Mouse (Mus musculus) midbrain, postnatal 0 days (tissue): ENCODE data around the gene Cldn13. TPM values are rescaled to one million over a fixed set of nuclear protein-coding genes. Genes with fewer than 3 reads are reported as not detected.

ENCODE experiments used
- ATAC-seq: fragments of 200-750 bp; cut with Nextera tagmentation; 2 replicates; pipeline ENCODE4 v1.8.0; 2017; ENCODE audit warnings: moderate number of reproducible peaks, mild to moderate bottlenecking, moderate TSS enrichment, moderate library complexity; ENCODE audit not compliant: low FRiP score
- DNase-seq: peaks from one replicate; pipeline ENCODE4 v3.0.0-alpha.2; 2015; ENCODE audit warnings: low spot score
- H3K27ac ChIP-seq: fragments of 300-500 bp; sonication (generic); 2 replicates; pipeline ENCODE4 v1.5.1; 2014; ENCODE audit warnings: low read depth, mild to moderate bottlenecking, low read length, mixed read lengths
- H3K27me3 ChIP-seq: fragments of 300-500 bp; sonication (generic); 2 replicates; pipeline ENCODE4 v1.6.1; 2014; ENCODE audit warnings: low read length, control low read depth, mixed read lengths; ENCODE audit not compliant: insufficient read depth
- H3K36me3 ChIP-seq: fragments of 300-500 bp; sonication (generic); 2 replicates; pipeline ENCODE4 v1.6.1; 2014; ENCODE audit warnings: low read length, control low read depth, mixed read lengths; ENCODE audit not compliant: insufficient read depth
- H3K4me1 ChIP-seq: fragments of 300-500 bp; sonication (generic); 2 replicates; pipeline ENCODE4 v1.6.1; 2014; ENCODE audit warnings: mild to moderate bottlenecking, control low read depth, antibody characterized with exemption, low read length, mixed read lengths; ENCODE audit not compliant: insufficient read depth
- H3K4me2 ChIP-seq: fragments of 300-500 bp; sonication (generic); 2 replicates; pipeline ENCODE4 v1.6.1; 2014; ENCODE audit warnings: low read depth, mild to moderate bottlenecking, low read length, mixed read lengths; ENCODE audit not compliant: poor library complexity, severe bottlenecking
- H3K4me3 ChIP-seq: fragments of 300-500 bp; sonication (generic); 2 replicates; pipeline ENCODE4 v1.5.1; 2014; ENCODE audit warnings: low read depth, mild to moderate bottlenecking, low read length, moderate library complexity
- H3K9ac ChIP-seq: fragments of 300-500 bp; sonication (generic); replicated peaks from 2 replicates; pipeline ENCODE4 v1.6.1; 2014; ENCODE audit warnings: mild to moderate bottlenecking, low read length, moderate library complexity, mixed read lengths; ENCODE audit not compliant: poor library complexity, severe bottlenecking
- H3K9me3 ChIP-seq: fragments of 300-500 bp; sonication (generic); 2 replicates; pipeline ENCODE4 v1.6.1; 2016; ENCODE audit warnings: low read length, control low read depth
- CTCF ChIP-seq: IDR thresholded peaks from 2 replicates; pipeline ENCODE4 v1.5.1; 2016; ENCODE audit warnings: antibody characterized with exemption, mild to moderate bottlenecking
- WGBS: fragments of 180-500 bp; shearing (Covaris S2); extraction: QIAGEN DNeasy Blood & Tissue Kit; methylation state at CpG from one replicate; pipeline ENCODE4 v1.1.7; 2014; 5-methylcytosine and 5-hydroxymethylcytosine counted together
- polyA plus RNA-seq: library from polyadenylated mRNA; unstranded; fragments of >200 nt; fragmentation: Nextera tagmentation; extraction: Ambion mirVana; gene quantifications from 2 replicates; pipeline ENCODE4 v1.2.1, GENCODE M21; 2015
- total RNA-seq: library from RNA; depleted of rRNA; stranded (reverse); fragments of >200 nt; gene quantifications from 2 replicates; pipeline ENCODE4 v1.2.3, GENCODE M21; 2014

The Cldn13 gene
- total and polyA plus RNA-seq, 2 experiments from 2014 or later, result not detected

- Histone ChIP-seq H3K4me3 (no peak overlapping the region), H3K4me1 (no peaks in the 10 kb centered on the region), H3K27ac (no peak overlapping the region), H3K4me2 (no peak overlapping the region), H3K9me3 (no peaks in the 10 kb centered on the region), H3K27me3 (no peaks in the 10 kb centered on the region), H3K9ac (no peak overlapping the region), H3K36me3 (no peaks in the 10 kb centered on the region)
- DNase-seq (no peak), ATAC-seq (no peak)
- WGBS, result 77% methylated on average over 8 of the region's 8 CpGs
- TF ChIP-seq CTCF, result no peak
Observed at GRCm38 (mm10) chr5:134896965-134897364, 18.4 kb downstream of the Cldn13 start.

- WGBS, result 79% methylated on average over 8 of the region's 8 CpGs
- no peaks in the 10 kb centered on the region for H3K4me1 ChIP-seq
- H3K9ac ChIP-seq, result no peak overlapping the region
- no peak overlapping the region for H3K4me2 ChIP-seq
- H3K27ac ChIP-seq, result no peak overlapping the region
- no peaks in the 10 kb centered on the region for H3K36me3 ChIP-seq
- no peak for TF ChIP-seq CTCF
- no peaks in the 10 kb centered on the region for H3K27me3 ChIP-seq
- no peak for DNase-seq
- H3K9me3 ChIP-seq, result no peaks in the 10 kb centered on the region
- no peak overlapping the region for H3K4me3 ChIP-seq
- ATAC-seq, result no peak
Observed at GRCm38 (mm10) chr5:134895291-134895690, 20.0 kb downstream of the Cldn13 start.

- no peak for ATAC-seq
- Histone ChIP-seq H3K27me3 (no peaks in the 10 kb centered on the region), H3K4me2 (no peak overlapping the region), H3K9me3 (no peaks in the 10 kb centered on the region), H3K27ac (no peak overlapping the region), H3K4me1 (no peaks in the 10 kb centered on the region), H3K9ac (no peak overlapping the region), H3K4me3 (no peak overlapping the region), H3K36me3 (no peaks in the 10 kb centered on the region)
- WGBS, result 84% methylated on average over 5 of the region's 5 CpGs
- peak; percentile 35 for TF ChIP-seq CTCF
- no peak for DNase-seq
Observed at GRCm38 (mm10) chr5:134892717-134893116, 22.6 kb downstream of the Cldn13 start.

- no peaks in the 10 kb centered on the region for H3K4me1 ChIP-seq
- H3K9ac ChIP-seq, result no peak overlapping the region
- 64% methylated on average over 8 of the region's 8 CpGs for WGBS
- H3K27me3 ChIP-seq, result no peaks in the 10 kb centered on the region
- no peak overlapping the region for H3K27ac ChIP-seq
- no peak overlapping the region for H3K4me2 ChIP-seq
- ATAC-seq, result no peak
- no peak for DNase-seq
- no peak overlapping the region for H3K4me3 ChIP-seq
- H3K36me3 ChIP-seq, result no peaks in the 10 kb centered on the region
- H3K9me3 ChIP-seq, result no peaks in the 10 kb centered on the region
- no peak for TF ChIP-seq CTCF
Observed at GRCm38 (mm10) chr5:134891552-134891951, 23.8 kb downstream of the Cldn13 start.

GRCm38 (mm10) chr5:134890601-134891054 is 24.7 kb downstream of the Cldn13 start:
- DNase-seq (no peak), ATAC-seq (no peak)
- no peak overlapping the region for H3K9ac ChIP-seq
- no peaks in the 10 kb centered on the region for H3K27me3 ChIP-seq
- no peak overlapping the region for H3K27ac ChIP-seq
- no peaks in the 10 kb centered on the region for H3K9me3 ChIP-seq
- WGBS, result 90% methylated on average over 6 of the region's 6 CpGs
- H3K4me1 ChIP-seq, result no peaks in the 10 kb centered on the region
- no peaks in the 10 kb centered on the region for H3K36me3 ChIP-seq
- no peak for TF ChIP-seq CTCF
- no peak overlapping the region for H3K4me2 ChIP-seq
- H3K4me3 ChIP-seq, result no peak overlapping the region

- ATAC-seq (no peak), DNase-seq (no peak)
- Histone ChIP-seq H3K4me3 (no peak overlapping the region), H3K4me1 (no peaks in the 10 kb centered on the region), H3K9ac (no peak overlapping the region), H3K27me3 (no peaks in the 10 kb centered on the region), H3K9me3 (no peaks in the 10 kb centered on the region), H3K27ac (no peak overlapping the region), H3K4me2 (no peak overlapping the region), H3K36me3 (no peaks in the 10 kb centered on the region)
- 85% methylated on average over 7 of the region's 7 CpGs for WGBS
- TF ChIP-seq CTCF, result no peak
Observed at GRCm38 (mm10) chr5:134888505-134888904, 26.8 kb downstream of the Cldn13 start.
